Mouse (Mus musculus) mature B cell (primary cell): Measurements from ENCODE around the gene Zfp94.
"Not testable (repeated sequence)": the region's sequence is repeated elsewhere in the genome, so short reads cannot be mapped to it uniquely, and the experiment has no call there.

ENCODE experiments used
- in situ Hi-C: fragments of 300-500 bp; cut with MboI; formaldehyde crosslinking; loops from 2 replicates; pipeline ENCODE4 v1.14.3; 2019

The Zfp94 gene

DNA sequence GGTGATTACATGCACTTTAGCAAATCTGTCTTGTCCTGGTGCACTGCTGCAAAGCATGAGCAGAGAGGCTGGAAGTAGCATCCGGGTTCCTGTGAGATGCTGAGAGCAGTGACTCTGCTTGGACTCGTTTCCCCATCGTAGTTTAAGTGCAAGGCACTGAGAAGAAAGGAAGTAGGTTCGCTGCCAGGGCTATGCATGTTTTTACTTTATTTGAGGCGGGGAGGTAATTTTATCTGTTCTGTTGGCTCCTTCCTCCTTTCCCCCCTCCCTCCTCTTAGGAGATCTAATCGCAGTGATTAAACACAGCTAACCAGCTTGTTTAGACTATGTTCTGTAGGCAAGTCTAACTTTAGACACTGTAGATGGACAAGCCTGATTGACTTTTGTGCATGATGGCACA, 2.5 kb upstream of the Zfp94 start:
- in situ Hi-C loops = no loop called here

DNA sequence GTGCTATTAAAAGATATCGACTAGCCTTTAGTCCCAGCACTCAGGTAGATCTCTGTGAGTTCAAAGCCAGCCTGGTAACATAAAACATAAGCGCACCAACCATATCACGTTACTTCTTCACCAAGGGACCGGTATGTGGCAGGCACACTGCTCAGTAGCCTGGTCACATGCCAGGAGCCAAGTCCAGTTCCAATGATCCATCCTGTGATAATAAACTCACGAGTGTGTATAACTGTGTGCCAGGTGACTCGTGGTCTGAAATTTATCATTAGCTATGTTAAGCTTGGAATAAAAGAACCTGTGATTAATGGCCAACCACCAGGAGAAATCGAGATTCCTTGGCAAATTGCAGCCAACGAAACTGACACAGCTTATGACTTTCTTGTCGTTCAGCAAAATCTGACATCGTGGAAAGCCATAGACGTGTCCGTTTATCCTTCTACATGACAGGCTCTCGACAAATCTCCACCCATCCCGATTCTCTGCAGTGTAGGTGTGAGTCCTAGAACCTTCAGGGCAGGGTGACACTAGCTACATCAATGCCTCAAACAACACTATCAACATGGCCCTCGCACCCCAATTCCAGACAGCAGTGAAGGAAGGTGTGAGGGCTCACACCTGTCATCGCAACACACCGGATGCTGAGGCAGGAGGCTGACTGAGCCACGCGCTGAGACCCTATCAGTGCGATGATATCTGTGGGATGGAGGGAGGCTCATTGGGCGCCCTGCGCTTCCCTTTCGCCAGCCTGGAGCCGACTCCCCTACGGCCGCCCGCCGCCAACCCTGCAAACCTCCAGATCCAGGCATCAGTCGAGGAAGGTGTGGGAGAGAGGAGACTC, 520 bp downstream of the Zfp94 start:
- in situ Hi-C loops = no loop called here

DNA sequence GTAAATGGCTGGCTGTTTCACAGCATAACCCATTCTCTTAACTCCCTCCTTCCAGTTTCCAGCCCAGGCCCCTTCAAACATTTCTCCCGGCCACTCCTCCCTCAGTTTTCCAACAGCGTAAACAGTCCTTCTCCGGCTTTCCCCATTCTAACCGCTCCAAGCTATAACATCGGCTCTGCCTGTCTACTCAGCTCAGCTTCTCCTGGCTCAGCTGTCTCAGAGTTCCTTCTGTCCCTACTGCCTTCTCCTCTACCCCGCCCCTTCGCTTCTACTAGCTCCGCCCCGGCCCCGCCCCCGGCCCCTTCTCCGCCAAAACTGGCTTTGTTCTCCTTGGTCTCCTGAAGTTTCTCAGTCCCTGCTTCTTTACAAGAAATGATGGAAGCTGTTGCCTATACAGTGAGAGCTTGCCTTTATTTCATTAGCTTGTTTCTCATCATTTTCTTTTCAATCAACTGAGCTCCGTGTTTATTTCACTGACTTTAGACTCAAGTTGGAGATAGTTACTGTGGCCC, 15.6 kb downstream of the Zfp94 start, which contains the start of gene Zfp61:
Gene Zfp61 (minus strand): TSS at position 462 of the 512 bp plus-strand sequence.
- in situ Hi-C loops = no loop called here

DNA sequence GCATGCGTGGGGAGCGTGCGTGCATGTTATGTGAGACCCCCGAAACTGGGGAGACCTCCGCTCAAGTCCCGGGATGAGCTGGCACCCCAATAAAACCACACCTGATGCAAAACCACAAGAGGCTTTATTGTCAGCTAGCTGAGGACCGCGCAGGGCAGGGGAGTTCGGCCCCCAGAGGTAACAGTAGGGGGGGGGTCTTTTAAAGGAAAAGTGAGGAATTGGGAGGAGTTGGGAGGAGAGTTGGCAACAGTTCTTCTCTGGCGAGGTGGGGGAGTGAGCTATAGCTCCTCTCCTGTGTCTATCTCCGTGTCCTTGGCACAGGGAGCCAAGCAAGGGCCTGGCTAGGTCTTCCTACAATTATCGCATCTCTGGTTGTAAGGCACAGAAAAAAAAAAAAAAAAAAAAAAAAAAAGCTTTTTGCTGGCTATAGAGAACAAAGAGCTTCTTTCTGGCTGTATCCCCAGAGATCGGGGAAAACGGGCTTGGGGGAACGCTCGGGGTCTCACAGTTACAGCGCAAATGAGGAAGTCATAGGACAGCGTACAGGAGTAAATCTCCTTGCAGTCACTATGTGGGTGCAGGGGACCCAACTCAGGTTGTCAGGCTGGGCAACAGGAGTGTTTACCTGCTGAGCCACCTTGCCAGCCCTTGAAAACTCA, 16.5 kb downstream of the Zfp94 start:
- in situ Hi-C loops = no loop called here

DNA sequence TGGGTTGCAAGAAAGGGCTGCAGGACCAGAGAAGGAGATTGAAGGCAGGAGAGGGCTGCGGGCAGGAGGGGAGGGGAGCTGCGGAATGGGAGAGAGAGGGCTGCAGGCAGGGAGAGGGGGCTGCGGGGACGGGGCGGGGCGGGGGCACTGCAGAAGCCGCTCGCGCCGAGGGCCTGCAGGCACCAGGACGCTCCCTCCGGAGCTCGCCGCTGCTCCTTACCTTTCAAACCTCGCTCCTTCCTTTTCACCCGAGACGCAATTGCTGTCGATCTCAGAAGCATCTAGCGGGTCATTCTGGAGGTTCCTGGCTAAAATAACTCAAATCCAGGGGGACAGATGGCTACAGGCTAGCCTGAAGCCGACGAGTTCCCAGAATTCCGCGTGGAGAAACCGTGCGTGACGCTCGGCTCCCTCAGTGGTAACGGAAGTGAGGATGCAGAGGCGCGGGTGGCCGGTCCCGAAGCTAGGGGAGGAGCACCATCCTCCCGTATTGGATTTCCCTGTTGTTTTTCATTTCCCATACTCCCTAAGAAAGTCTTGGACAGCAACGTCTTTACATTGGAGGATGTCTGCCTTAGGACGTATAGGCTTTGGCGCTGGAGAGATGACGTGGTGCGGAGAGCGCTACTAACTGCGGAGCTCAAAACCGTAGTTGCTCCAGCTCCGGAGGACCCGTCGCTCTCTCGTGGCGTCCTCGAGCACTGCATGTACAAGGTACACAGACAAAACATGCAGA, 17.3 kb downstream of the Zfp94 start:
- in situ Hi-C loops = no loop called here

DNA sequence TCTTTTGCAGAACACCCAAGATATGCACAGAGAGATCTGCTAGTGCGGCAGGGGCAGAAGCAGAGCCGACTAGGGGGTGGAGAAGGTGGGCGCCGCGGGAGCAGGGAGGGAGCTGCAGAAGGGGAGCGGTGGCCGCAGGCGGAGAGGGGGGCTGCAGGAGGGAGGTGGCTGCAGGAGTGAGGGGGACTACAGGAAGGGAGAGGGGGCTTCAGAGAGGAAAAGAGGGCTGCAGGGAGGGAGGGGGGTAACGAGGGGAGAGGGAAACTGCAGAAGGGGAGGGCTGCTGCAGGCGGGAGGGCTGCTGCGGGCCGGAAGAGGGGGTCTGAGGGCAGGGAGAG, 17.9 kb downstream of the Zfp94 start:
- in situ Hi-C loops = no loop called here

DNA sequence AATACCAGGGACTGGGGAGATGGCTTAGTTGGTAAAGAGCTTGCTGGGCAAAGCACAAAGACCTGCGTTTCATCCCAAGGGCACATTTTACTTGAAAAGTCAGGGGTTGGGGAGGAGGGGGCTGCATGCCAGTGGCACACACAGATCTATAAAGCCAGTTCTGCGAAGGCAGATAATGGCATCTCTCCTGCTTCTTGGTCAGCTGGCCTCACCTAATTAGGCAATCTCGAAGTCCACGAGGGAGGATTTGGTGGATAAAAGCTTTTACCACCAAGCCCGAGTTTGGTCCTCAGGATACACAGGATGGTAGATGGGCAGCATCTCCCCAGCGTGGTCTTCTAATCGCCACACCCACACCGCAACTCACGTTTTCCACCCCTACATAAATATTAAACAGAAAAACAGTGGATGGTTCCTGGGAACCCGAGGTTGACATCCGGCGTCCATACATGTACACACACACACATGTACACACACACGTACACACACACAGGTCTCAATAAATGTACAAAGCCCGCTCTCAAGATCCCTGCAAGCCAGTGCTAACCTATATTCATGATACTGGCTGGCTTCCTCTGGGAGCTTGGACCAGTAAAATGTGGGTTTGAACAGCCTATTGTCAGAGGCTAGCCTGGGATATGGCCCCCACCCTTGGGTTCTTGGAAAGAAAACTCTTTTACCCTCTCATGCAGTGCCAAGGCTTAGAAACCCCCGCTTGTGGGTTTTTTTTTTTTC, 18.9 kb downstream of the Zfp94 start:
- in situ Hi-C loops = no loop called here

DNA sequence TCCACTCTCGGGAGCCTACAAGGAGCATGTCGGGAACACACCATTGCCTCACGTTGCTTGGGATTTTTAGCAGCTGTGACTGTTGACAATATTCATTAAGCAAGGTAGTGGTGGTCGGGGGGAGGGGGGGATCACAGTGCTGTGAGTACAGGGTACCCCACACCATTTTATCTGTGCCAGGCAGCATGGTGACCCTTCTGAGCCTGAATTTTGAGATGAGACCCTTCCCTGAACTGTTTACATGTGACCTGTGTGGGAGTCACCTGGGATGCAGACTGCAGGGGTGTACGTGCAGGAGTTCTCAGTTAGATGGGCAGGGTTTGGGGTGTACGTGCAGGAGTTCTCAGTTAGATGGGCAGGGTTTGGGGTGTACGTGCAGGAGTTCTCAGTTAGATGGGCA, 20.1 kb downstream of the Zfp94 start:
- in situ Hi-C loops = no loop called here

DNA sequence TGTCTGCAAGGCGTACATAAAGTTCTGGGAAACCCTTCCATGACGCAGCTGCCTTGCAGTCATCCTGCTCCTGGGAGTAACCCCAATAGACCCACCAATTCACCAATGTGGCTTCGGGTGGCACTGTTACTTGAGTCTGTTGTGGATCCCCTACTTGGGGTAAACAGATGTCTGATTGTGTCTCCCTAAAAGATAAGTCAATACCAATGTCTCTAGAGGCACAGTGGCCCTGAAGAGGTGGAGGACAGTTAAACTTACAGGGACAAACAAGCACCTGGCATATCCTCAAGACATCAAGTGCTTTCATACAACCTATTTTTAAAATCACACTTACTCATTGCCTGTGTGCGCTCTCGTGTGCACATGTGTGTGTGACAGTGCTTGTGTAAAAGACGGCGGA, 21.1 kb downstream of the Zfp94 start:
- in situ Hi-C loops = no loop called here

DNA sequence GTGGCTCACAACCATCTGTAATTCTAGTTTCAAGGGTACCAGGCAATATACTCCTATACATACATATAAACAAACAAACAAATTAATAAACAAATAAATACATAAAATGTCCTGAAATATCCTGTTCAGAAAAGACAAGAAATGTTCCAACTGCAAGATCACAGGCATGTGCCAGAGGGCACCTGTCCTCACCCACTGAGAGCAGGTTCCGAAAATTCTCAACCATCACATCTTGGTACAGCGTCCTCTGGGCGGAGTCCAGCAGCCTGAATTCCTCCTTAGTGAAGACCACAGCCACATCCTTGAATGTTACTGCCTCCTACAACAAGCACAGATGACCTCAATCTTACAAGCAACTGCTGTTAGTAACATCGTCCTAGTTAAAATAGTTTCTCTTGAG, 21.7 kb downstream of the Zfp94 start:
- in situ Hi-C loops = no loop called here

DNA sequence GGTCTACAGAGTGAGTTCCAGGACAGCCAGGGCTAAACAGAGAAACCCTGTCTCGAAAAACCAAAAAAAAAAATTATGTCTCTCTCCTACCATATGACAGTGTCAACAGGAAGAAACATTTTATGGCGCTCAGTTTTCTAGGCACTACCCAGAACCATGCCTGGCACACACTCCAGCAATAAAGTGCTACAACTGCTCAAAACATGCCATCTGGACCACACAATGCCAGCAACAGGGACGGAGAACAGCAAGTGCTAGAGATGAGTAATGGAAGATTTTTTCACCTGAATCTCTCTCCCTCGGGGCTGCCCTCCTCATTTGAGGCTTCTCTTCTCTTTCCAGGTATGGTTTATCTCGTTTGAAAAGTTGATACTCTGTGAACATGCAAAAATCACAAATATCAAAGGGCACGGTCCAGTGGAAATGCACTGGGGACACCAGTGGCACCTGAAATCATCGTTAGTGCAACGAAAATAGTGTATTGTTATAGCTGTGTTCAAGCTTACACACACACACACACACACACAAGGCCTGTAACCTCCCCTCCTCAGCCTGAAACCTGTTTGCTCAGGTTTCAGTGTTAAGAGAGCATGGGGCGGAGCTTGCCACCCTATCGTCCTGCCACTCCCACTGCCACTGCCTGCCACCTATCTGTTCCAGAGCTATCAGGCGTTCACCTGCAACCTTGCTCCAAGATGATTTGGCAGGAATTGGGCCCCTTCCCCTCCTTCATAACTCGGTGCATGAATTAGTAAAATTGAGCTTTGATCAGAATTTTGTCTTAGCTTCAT, 23.2 kb downstream of the Zfp94 start:
- in situ Hi-C loops = no loop called here

DNA sequence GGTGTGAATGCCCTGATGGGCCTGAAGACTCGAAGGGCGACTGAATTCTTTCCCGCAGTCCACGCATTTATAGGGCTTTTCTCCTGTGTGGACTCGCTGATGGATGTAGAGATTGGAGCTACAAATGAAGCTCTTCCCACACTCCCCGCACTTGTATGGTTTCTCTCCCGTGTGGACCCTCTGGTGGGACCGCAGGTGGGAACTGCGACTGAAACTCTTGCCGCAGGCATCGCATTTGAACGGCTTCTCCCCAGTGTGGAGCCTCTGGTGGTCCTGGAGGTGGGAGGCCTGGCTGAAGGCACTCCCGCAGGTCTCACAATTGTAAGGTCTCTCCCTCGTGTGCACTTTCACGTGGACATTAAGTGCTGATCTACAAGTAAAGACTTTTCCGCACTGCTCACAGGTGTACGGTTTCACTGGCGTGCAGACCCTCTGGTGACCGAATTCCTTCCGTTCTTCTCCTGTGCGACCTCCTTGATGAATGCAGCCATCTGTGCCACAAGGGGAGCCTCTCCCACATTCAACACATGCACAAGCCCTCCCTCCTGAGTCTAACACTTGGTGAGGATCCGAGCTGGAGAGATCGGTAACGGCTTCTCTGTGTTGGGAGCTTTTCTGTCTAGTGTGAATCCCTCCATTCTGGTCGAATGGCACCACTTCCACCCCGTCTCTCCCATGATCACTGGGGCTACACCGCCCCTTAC, 24.9 kb downstream of the Zfp94 start:
- in situ Hi-C loops = no loop called here

DNA sequence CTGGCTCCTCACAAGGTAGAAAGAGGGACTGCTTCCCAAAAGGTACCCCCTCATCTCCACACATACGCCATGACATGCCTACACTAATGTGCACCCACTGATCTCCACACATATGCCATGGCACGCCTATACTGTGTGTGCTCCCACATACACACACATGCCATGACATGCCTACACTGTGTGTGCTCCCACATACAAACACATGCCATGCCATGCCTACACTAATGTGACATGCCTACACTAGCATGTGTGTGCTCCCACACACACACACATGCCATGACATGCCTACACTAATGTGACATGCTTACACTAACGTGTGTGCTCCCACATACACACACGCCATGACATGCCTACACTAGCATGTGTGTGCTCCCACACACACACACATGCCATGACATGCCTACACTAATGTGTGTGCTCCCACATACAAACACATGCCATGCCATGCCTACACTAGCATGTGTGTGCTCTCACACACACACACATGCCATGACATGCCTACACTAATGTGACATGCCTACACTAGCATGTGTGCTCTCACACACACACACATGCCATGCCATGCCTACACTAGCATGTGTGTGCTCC, 26.3 kb downstream of the Zfp94 start:
- in situ Hi-C loops = no loop called here

DNA sequence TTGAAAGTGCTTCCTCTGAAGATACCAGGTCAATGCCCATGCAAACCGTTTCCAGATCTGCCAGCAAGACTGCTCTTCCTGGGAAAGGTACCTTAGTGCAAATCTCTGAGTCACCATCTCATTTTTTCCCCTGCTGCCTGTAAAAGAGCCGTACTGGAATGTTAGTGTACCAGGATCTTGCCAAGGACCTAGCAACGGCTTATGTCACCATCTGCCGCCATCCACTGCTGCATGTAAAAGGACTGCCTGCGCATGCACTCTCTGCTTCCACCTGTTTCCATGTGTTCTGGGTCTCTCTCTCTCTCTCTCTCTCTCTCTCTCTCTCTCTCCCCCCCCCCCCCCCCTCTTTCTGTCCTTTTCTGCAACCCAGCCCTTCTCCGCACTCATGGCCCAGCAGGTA, 28.0 kb downstream of the Zfp94 start:
- in situ Hi-C loops = no loop called here

DNA sequence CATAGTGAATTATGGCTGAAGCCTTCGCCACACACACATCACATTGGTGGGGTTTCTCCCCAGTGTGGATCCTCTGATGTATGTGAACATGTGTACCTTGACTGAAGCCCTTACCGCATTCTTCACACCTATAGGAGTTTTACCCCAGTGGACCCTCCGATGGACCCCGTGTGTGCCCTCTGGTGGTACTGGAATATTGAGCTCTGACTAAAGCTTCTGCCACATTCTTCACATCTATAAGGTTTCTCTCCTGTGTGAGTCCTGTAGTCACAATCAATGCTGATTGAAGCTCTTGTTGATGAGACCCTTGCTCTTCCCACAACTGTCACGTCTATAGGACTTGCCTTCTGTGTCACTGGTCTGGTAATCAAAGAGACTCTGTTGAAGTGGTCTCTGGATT, 28.8 kb downstream of the Zfp94 start:
- in situ Hi-C loops = no loop called here

DNA sequence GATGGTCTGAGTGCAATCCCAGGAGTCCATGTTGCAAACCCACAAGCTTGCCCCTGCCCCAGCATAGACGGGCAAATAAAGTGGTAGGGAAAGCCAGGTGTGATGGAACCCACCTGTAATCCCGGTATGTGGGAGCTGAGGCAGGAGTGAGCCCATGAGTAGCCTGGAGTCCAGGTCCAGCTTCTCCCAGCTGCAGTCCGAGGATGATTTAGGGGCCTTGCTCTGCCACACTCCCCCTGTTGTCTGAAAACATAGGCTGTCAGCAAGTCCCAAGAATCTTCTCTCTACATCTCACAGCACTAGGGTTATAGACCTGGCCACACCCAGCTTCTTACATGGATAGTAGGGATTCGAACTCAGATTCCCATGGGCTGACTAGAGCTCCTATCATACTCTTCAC, 29.6 kb downstream of the Zfp94 start:
- in situ Hi-C loops = no loop called here

DNA sequence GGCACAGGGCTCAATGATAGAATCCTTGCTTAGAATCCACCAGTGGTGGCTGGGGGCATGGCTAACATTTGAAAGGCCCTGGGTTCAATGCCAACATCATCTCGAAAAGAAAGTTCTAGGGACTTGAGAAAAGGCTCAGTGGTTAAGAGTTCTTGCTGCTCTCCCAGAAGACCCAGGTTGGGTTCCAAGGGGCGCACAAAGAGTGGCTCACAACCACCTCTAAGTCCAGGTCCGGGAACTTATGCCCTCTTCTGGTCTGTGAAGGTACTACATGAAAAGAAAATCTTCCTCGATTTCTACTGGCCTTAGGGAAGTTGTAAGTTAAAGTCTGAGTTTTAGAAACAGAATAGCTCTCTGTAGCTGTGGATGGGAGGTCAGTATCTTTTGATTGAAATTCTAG, 30.4 kb downstream of the Zfp94 start:
- in situ Hi-C loops = no loop called here

DNA sequence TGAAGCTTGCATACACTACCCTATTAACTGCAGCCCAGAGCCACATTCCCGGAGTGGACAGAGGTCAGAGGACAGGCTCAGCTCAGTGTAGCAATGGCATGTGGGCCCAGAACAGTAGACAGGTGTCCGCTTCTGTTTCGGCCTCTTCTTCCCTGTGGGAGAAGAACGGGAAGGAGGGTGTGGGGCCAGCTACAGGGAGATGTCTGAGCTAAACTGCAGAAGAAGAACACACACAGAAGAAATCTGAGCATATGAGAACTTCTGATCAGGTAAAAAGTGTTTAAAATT, 35.7 kb downstream of the Zfp94 start:
- in situ Hi-C loops = no loop called here

DNA sequence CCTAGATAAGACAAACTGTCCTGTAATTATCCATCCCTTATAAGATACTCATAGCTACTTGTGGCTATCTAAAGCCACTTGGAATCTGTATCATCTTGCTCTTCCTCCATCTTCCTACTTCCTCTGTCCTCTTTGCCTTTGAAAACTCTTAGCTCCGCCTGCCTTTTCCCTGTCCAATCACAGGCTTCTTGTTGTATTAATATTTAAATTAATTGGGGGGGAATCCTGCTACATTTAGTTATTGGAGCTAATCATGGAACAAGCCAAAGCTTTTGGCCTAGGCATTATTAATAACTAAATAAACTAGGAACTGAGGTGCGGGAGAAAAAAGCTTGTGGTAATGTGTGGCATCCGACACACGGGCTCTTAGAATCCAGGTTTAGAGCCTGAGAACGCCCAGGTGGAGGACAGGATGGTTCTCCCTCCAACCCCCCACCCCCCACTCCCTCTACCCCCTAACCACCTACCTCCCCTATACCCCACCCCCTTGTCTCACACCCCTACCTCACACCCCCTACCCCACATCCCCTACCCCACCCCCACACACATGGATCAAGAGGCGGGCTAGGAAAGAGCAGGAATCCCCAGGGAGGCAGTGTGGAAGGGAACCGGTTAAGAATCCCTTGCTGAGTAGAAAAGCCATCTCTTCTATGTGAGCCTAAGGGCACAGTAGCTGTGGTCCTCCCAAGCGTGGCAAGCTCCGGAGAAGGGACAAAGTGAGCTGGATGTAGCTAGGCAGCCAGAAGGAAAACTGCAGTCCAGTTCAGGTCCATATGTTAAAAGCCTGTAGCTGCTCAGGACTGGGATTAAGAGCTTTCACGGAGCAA, 36.2 kb downstream of the Zfp94 start:
- in situ Hi-C loops = no loop called here

DNA sequence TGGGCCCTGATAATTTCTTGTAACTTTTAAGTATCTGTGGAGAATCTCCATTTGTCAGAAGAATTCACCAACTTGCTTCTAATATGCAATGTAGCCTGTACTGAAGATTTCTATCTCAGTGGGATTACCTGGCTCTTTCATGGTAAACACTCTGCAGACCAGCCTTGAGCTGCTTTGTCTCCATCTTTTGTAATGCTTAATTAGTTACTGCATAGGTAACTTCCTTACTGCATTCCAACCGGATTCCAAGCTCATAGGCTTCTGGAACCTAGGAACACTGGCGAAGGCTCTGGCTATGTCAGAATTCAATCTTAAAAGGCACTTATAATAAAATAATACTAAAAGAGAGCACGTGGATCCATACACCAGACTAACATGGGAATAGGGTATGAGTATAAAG, 37.7 kb downstream of the Zfp94 start:
- in situ Hi-C loops = not testable (repeated sequence)
